Mouse (Mus musculus): ENCODE data around the gene Rps6kb2.

- TF ChIP-seq CTCF (IDR thresholded peaks at IDR 0.05; ENCODE audit: low read depth, low read length): no peak
- no peak for TF ChIP-seq GATA1 (IDR thresholded peaks at IDR 0.05; ENCODE audit: borderline replicate concordance, low read length)
- TF ChIP-seq TAL1 (conservative IDR thresholded peaks at IDR 0.05; ENCODE audit: low read depth, low read length): no peak
- no peak for TF ChIP-seq GATA2 (IDR thresholded peaks at IDR 0.05; ENCODE audit: borderline replicate concordance, low read depth, low read length)
- TF ChIP-seq POLR2AphosphoS5 (IDR thresholded peaks at IDR 0.05; ENCODE audit: insufficient replicate concordance, low read depth, low read length): no peak
These were observed 33.4 kb upstream of the Rps6kb2 start for GRCm38 (mm10) chr19:4196548-4196947.
